Mouse (Mus musculus) olfactory bulb, adult 2 months (tissue): ENCODE results near the gene Fgfr2.

ENCODE experiments used
- CTCF ChIP-seq: fragments of 200-500 bp; IDR thresholded peaks from 2 replicates; pipeline ENCODE4 v1.5.1; 2012; ENCODE audit warnings: low read depth, mild to moderate bottlenecking, low read length, moderate library complexity; ENCODE audit not compliant: insufficient read depth
- POLR2A ChIP-seq: fragments of 200-500 bp; IDR thresholded peaks from 2 replicates; pipeline ENCODE4 v1.6.1; 2012; ENCODE audit warnings: mild to moderate bottlenecking, low read depth, low read length, moderate library complexity; ENCODE audit not compliant: insufficient read depth

DNA sequence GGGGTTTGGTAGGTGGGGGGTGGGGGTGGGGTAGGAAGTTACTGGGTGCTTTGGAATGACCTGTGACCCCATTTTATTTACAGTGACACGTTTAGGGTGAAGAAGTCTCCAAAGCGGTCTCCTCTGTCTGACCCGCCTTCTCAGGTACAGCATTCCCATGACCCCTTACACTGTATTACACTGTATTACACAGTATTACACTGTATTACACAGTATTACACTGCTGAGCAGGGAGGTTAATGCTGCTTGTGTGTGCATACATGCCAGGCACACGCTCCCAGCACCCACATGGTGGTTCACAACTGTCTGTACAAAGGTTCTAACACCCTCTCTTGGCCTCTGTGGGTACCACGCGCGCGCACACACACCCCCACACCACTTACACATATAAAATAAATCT, 2389.7 kb downstream of the Fgfr2 start:
- TF ChIP-seq CTCF (no peak), POLR2A (no peak)
